Mouse (Mus musculus): Measurements from ENCODE around the gene Plxnc1.

GRCm38 (mm10) chr10:94871102-94871501, 73.5 kb downstream of the Plxnc1 start:
- TF ChIP-seq CTCF (conservative IDR thresholded peaks at IDR 0.05; ENCODE audit: insufficient read depth, insufficient read length, low read depth, low read length) (no peak), POLR2A (IDR thresholded peaks at IDR 0.05; ENCODE audit: low read depth, low read length) (no peak)

Measured in kidney, adult 2 months (tissue).